Mouse (Mus musculus): ENCODE measurements around the gene Wdr26.

DNA sequence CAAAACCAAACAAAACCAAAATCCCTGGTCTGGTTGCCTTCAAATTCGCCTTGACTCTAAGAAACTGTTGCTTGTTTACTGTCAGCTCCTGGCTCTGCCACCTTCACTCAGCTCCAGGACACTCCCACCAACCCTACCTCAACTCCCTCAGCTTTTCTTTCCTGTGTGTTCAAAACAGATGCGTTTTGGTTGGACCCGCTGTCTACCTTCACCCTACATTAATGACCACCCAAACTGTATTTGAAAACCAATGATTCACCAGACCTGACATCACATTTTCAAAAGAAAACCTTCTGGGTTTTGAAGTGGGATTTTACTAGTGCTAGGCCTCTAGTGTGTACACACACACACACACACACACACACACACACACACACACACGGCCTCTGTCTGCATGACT is 1.7 kb downstream of the Wdr26 start:
- TF ChIP-seq CTCF (IDR thresholded peaks at IDR 0.05; ENCODE audit: borderline replicate concordance, insufficient read depth, low read depth, low read length) = no peak
- no peak for TF ChIP-seq POLR2A (IDR thresholded peaks at IDR 0.05; ENCODE audit: borderline replicate concordance, insufficient read depth, low read length)
